Mouse (Mus musculus) stomach, postnatal 0 days (tissue): Measurements from ENCODE around the gene Rcan1. TPM values are rescaled to one million over a fixed set of nuclear protein-coding genes. Genes with fewer than 3 reads are reported as not detected.

ENCODE experiments used
- ATAC-seq: fragments of 200-750 bp; cut with Nextera tagmentation; 2 replicates; pipeline ENCODE4 v1.8.0; 2017; ENCODE audit not compliant: low FRiP score, low TSS enrichment
- DNase-seq: peaks from one replicate; pipeline ENCODE4 v3.0.0-alpha.2; 2016; ENCODE audit warnings: low spot score
- H3K27ac ChIP-seq: fragments of 300-500 bp; sonication (generic); replicated peaks from 2 replicates; pipeline ENCODE4 v1.5.1; 2014; ENCODE audit warnings: mild to moderate bottlenecking, control low read depth
- H3K27me3 ChIP-seq: fragments of 300-500 bp; sonication (generic); 2 replicates; pipeline ENCODE4 v1.6.1; 2014; ENCODE audit warnings: low read length; ENCODE audit not compliant: control insufficient read depth, insufficient read depth
- H3K36me3 ChIP-seq: fragments of 300-500 bp; sonication (generic); 2 replicates; pipeline ENCODE4 v1.6.1; 2014; ENCODE audit warnings: low read length, mixed read lengths; ENCODE audit not compliant: control insufficient read depth, insufficient read depth
- H3K4me1 ChIP-seq: fragments of 300-500 bp; sonication (generic); replicated peaks from 2 replicates; pipeline ENCODE4 v1.6.1; 2014; ENCODE audit warnings: antibody characterized with exemption; ENCODE audit not compliant: control insufficient read depth, insufficient read depth
- H3K4me2 ChIP-seq: fragments of 300-500 bp; sonication (generic); replicated peaks from 2 replicates; pipeline ENCODE4 v1.6.1; 2014; ENCODE audit warnings: low read depth, mild to moderate bottlenecking, control low read depth, moderate library complexity
- H3K4me3 ChIP-seq: fragments of 300-500 bp; sonication (generic); 2 replicates; pipeline ENCODE4 v1.5.1; 2014; ENCODE audit warnings: low read depth, low read length, control low read depth
- H3K9ac ChIP-seq: fragments of 300-500 bp; sonication (generic); 2 replicates; pipeline ENCODE4 v1.6.1; 2014; ENCODE audit warnings: mild to moderate bottlenecking, low read length, control low read depth, mixed read lengths
- H3K9me3 ChIP-seq: fragments of 300-500 bp; sonication (generic); 2 replicates; pipeline ENCODE4 v1.6.1; 2016; ENCODE audit warnings: low read length; ENCODE audit not compliant: control insufficient read depth
- CTCF ChIP-seq: IDR thresholded peaks from 2 replicates; pipeline ENCODE4 v1.5.1; 2016; ENCODE audit warnings: antibody characterized with exemption, low read depth, mild to moderate bottlenecking, moderate library complexity
- EP300 ChIP-seq: optimal IDR thresholded peaks from 2 replicates; pipeline ENCODE3; 2016; ENCODE audit warnings: antibody characterized with exemption
- WGBS: fragments of 180-500 bp; shearing (Covaris S2); extraction: QIAGEN DNeasy Blood & Tissue Kit; methylation state at CpG from one replicate; pipeline ENCODE4 v1.1.7; 2014; 5-methylcytosine and 5-hydroxymethylcytosine counted together
- polyA plus RNA-seq: library from polyadenylated mRNA; unstranded; fragments of >200 nt; fragmentation: Nextera tagmentation; extraction: Ambion mirVana; gene quantifications from 2 replicates; pipeline ENCODE4 v1.2.1, GENCODE M21; 2015

Gene Rcan1
- polyA plus RNA-seq, 1 experiment from 2014 or later: 24.8 TPM

DNA sequence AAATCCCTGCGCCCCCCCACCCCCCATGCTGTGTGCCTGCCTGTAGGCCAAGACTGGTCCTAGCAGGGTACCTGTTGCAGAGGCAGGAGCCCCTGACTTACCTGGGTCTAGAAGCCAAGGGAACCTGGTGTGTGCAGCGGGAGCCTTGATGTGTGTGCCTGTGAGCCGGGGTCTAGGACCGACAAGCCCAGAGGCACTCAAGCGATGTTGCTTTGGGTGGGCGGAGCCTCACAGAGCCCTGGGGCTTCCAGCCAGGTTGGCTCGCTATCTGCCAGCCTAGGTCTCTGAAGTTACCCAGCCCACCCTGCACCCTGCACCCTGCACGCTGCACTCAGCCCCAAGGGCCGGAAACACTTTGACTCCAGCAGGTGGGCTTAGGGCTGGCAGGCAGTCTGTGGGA is 111.9 kb downstream of the Rcan1 start:
- no peaks in the 10 kb centered on the region for H3K36me3 ChIP-seq
- no peaks in the 10 kb centered on the region for H3K9me3 ChIP-seq
- no peak overlapping the region for H3K9ac ChIP-seq
- TF ChIP-seq CTCF (no peak), EP300 (no peak)
- DNase-seq (no peak), ATAC-seq (peak; percentile 50)
- no peak overlapping the region for H3K27ac ChIP-seq
- H3K4me3 ChIP-seq: no peak overlapping the region
- H3K4me2 ChIP-seq: no peak overlapping the region
- H3K27me3 ChIP-seq: no peaks in the 10 kb centered on the region
- no peaks in the 10 kb centered on the region for H3K4me1 ChIP-seq
- 34% methylated on average over 9 of the region's 9 CpGs for WGBS

DNA sequence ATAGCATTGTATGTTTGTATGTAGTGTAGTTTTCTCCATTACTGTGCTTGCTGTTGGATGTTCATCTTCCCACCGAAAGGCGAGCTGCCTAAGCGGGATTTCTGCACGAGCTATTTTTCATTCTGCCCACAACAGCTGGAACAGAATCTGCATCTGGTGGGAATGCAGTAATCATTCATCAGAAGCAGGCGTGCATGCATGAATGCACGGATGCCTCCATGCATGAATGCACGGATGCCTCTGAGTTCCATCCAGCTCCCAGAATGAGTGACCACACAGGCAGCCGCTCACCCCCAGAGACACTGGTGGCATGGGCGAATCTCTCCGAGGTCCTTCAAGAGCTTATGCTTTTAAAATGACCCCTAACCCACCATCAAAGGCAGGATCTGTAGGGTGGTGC is 113.1 kb downstream of the Rcan1 start:
- no peak overlapping the region for H3K9ac ChIP-seq
- no peaks in the 10 kb centered on the region for H3K36me3 ChIP-seq
- WGBS: 75% methylated on average over 10 of the region's 10 CpGs
- DNase-seq (no peak), ATAC-seq (no peak)
- no peaks in the 10 kb centered on the region for H3K27me3 ChIP-seq
- no peak for TF ChIP-seq CTCF
- no peak overlapping the region for H3K4me2 ChIP-seq
- H3K27ac ChIP-seq: no peak overlapping the region
- H3K4me1 ChIP-seq: no peaks in the 10 kb centered on the region
- H3K4me3 ChIP-seq: no peak overlapping the region
- no peaks in the 10 kb centered on the region for H3K9me3 ChIP-seq

DNA sequence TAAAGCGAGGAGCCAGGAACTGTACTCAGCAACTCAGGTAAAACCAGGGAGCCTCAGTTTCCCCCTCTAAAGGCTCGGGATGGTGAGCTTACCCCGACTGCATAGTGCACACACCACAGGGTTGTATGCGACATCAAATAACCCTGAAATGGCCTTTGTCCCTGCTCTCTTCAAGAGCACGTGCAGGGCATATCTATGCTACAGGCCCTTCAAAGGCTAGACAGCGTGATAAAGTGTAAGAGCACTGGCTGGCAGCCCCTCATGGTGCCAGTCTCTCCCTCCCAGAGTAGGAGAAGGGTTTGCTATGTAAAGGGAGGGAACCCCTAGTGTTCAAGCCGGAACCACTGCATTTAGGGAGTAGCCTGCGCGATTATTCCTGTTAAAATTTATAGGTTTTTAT is 113.6 kb downstream of the Rcan1 start:
- Histone ChIP-seq H3K9ac (no peak overlapping the region), H3K4me3 (no peak overlapping the region), H3K27me3 (no peaks in the 10 kb centered on the region), H3K4me2 (no peak overlapping the region), H3K9me3 (no peaks in the 10 kb centered on the region), H3K27ac (no peak overlapping the region), H3K4me1 (no peaks in the 10 kb centered on the region), H3K36me3 (no peaks in the 10 kb centered on the region)
- TF ChIP-seq EP300 (no peak), CTCF (no peak)
- WGBS: 77% methylated on average over 9 of the region's 9 CpGs
- ATAC-seq (no peak), DNase-seq (no peak)

DNA sequence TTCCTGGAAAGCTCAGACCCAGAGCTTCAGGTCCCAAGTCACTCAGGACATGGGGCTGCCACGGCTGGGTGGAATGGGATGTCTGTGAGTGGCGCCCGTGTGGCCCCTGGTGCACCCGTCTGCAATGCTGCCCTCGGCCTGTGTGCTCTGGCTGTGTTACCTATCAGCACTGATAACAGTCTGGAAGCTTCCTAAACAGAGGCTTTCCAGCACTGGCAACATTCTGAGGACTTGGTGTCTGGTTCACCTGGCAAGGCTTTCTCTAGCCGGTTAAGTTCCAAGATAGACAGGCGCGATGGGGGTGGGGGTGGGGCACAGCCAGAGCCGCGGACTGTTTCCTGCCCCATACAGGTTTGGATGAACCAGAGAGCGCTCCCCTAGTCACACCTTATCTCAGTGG is 114.7 kb downstream of the Rcan1 start:
- Histone ChIP-seq H3K4me1 (no peaks in the 10 kb centered on the region), H3K27ac (no peak overlapping the region), H3K9me3 (no peaks in the 10 kb centered on the region), H3K27me3 (no peaks in the 10 kb centered on the region), H3K4me3 (no peak overlapping the region), H3K4me2 (no peak overlapping the region), H3K9ac (no peak overlapping the region), H3K36me3 (no peaks in the 10 kb centered on the region)
- ATAC-seq (no peak), DNase-seq (no peak)
- no peak for TF ChIP-seq EP300
- no peak for TF ChIP-seq CTCF
- 68% methylated on average over 11 of the region's 11 CpGs for WGBS

DNA sequence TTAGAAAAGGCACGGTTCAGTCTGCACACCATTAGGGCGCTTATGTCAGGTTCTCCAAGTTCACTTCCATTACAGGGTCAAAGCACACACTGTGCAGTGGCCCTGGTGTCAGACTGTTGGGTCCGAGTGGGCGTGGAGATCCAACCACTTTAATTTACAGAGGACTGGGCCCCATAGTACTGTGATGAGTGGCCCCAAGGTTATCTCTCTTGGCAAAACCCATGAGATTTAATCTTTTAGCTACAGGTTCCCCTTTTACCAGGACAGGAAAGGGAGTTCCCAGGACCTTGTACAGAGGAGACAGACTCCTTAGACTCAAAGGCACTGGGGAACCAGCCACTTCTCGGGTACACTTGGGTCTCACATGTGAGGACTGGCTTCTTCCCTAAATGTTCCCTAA is 115.3 kb downstream of the Rcan1 start:
- DNase-seq: no peak
- ATAC-seq: no peak
- Histone ChIP-seq H3K36me3 (no peaks in the 10 kb centered on the region), H3K9ac (no peak overlapping the region), H3K27me3 (no peaks in the 10 kb centered on the region), H3K27ac (no peak overlapping the region), H3K4me3 (no peak overlapping the region), H3K9me3 (no peaks in the 10 kb centered on the region), H3K4me1 (no peaks in the 10 kb centered on the region), H3K4me2 (no peak overlapping the region)
- TF ChIP-seq EP300: no peak
- no peak for TF ChIP-seq CTCF
- WGBS: 62% methylated on average over 5 of the region's 5 CpGs

DNA sequence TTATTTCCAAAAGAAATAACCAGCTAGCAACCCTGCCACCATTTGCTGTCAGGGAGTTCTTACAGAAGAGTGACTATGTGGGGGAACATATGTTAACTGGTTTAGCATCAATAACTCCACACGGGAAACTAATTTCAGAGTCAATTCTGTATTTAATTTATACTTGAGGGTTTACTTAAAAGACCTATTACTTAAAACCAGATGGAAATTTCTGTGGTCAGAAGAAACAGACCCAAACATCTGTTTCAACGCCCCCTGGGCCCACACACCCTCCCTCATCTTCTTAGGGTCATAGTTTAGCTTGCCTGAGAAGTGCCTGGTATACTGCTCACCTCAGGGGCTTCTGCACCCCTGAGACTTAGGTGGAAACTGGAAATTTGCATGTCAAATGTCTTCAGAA is 116.8 kb downstream of the Rcan1 start:
- Histone ChIP-seq H3K9ac (no peak overlapping the region), H3K4me2 (no peak overlapping the region), H3K36me3 (no peaks in the 10 kb centered on the region), H3K4me1 (no peaks in the 10 kb centered on the region), H3K27ac (no peak overlapping the region), H3K4me3 (no peak overlapping the region), H3K27me3 (no peaks in the 10 kb centered on the region), H3K9me3 (no peaks in the 10 kb centered on the region)
- WGBS: 52% methylated on average over 2 of the region's 2 CpGs
- no peak for TF ChIP-seq EP300
- TF ChIP-seq CTCF: no peak
- DNase-seq (no peak), ATAC-seq (no peak)

DNA sequence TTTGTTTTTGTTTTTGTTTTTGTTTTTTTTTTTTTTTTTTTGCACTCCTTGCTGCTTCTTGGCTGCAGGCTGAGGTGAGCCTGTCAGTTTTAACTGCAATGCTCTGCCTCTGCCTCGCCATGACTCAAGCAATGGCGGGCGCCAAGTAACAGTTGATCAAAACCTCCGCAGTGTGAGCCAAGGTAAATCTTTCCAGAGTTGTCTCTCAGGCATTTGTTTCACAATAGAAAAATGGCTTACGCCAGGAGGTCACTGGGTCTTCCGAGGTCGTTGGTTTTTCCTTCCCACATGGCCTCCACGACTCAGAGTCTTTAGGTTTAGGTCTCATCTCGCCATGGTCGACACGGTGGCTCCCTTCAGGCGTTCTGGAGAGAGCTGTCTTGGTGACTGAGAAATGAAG is 117.4 kb downstream of the Rcan1 start:
- Histone ChIP-seq H3K4me2 (no peak overlapping the region), H3K4me3 (no peak overlapping the region), H3K27me3 (no peaks in the 10 kb centered on the region), H3K4me1 (no peaks in the 10 kb centered on the region), H3K27ac (no peak overlapping the region), H3K36me3 (no peaks in the 10 kb centered on the region), H3K9ac (no peak overlapping the region), H3K9me3 (no peaks in the 10 kb centered on the region)
- DNase-seq (no peak), ATAC-seq (no peak)
- WGBS: 83% methylated on average over 12 of the region's 12 CpGs
- TF ChIP-seq EP300 (no peak), CTCF (no peak)
